Comparison of ENCODE assay signal across 16 mouse cellular contexts in genomic region chr13:53825957-53826580, GRCm38 (mm10).
DNase-seq lines count a peak whose midpoint lies in the region.
"Had no signal": no experiment of that assay in that cellular context is flagged by ENCODE, and none has a peak within 500 bp of the region (broad histone marks: within the 10 kb centered on the region; RNA-seq: fewer than 3 reads in every experiment).

No protein-coding gene starts in this region.

- DNase-seq in layer of hippocampus, adult 18-20 months (ENCODE audit: low spot score in 2 of 2) = peak; percentile 16 to 41
- DNase-seq in layer of hippocampus, postnatal 25 days (ENCODE audit: extremely low spot score in 1 of 2, low spot score in 1 of 2) = no peak
- peak; percentile 45 for DNase-seq in right cerebral cortex, postnatal 4 days
- no peak for DNase-seq in right cerebral cortex, postnatal 25 days
- DNase-seq in brain, embryonic 18.5 days (ENCODE audit: low read depth, low spot score) = peak; percentile 26
- no peak for DNase-seq in thymus, postnatal 36 days
- DNase-seq in thymus, postnatal 0 days (ENCODE audit: low spot score) = no peak
- DNase-seq: cerebellum, adult 9-11 months; gastrocnemius, postnatal 14 days; heart, adult 18-20 months; heart, postnatal 36 days; kidney, postnatal 36 days; liver, embryonic 13.5 days; lung, embryonic 14.5 days; lung, postnatal 36 days; thymus, postnatal 4 days had no signal

Comparison
In these comparisons a context has a peak if more than half of its experiments do, and no peak if none do; other contexts are left out.
1. DNase-seq: peak in layer of hippocampus, adult 18-20 months (2 of 2), right cerebral cortex, postnatal 4 days (single experiment) and brain, embryonic 18.5 days (single experiment); none in layer of hippocampus, postnatal 25 days (0 of 2), right cerebral cortex, postnatal 25 days (single experiment), thymus, postnatal 36 days (0 of 2) and thymus, postnatal 0 days (single experiment).